Mouse (Mus musculus): ENCODE measurements at regions not wholly inside any gene's neighbourhood (a gene's known extent, or its start where the extent isn't known, plus 50 kb on each side); places are given as distances from the start of the nearest gene placed in this dataset.

GRCm38 (mm10) chr3:146338445-146338844 lies 66.0 kb upstream of the Ssx2ip start:
- TF ChIP-seq EP300 (IDR thresholded peaks at IDR 0.05; ENCODE audit: low read depth) (no peak), CTCF (IDR thresholded peaks at IDR 0.05; ENCODE audit: low read depth) (no peak)
